Mouse (Mus musculus) thymus, adult 2 months (tissue): ENCODE measurements around the gene Mrvi1.

ENCODE experiments used
- CTCF ChIP-seq: fragments of 200-500 bp; IDR thresholded peaks from 2 replicates; pipeline ENCODE4 v1.5.1; 2012; ENCODE audit warnings: mild to moderate bottlenecking, control low read depth, low read length, moderate library complexity, borderline replicate concordance; ENCODE audit not compliant: control insufficient read depth, poor library complexity, insufficient read depth; ENCODE audit errors: extremely low read depth
- POLR2A ChIP-seq: fragments of 200-500 bp; IDR thresholded peaks from 2 replicates; pipeline ENCODE4 v1.6.1; 2012; ENCODE audit warnings: mild to moderate bottlenecking, low read length, control low read depth, moderate library complexity; ENCODE audit not compliant: control insufficient read depth, poor library complexity, insufficient read depth; ENCODE audit errors: extremely low read depth

GRCm38 (mm10) chr7:110920331-110921261 is 61.7 kb downstream of the Mrvi1 start:
- no peak for TF ChIP-seq POLR2A
- TF ChIP-seq CTCF, result no peak
